Mouse (Mus musculus): ENCODE results near the gene Gm2016. TPM values are rescaled to one million over a fixed set of nuclear protein-coding genes. Genes with fewer than 3 reads are reported as not detected.

Gene Gm2016
- polyA plus RNA-seq, 1 experiment from 2014 or later = not detected

Other genes starting within 250 kb of the Gm2016 start
- gene Gm16381, start 229.5 kb upstream of the Gm2016 start, polyA plus RNA-seq (2015; fragmentation: Nextera tagmentation; extraction: Ambion mirVana) = not detected in 2 replicates
- gene Gm21319, start 98.3 kb upstream of the Gm2016 start, polyA plus RNA-seq (2015; fragmentation: Nextera tagmentation; extraction: Ambion mirVana) = not detected in 2 replicates
- gene Gm21936, start 78.6 kb upstream of the Gm2016 start, polyA plus RNA-seq (2015; fragmentation: Nextera tagmentation; extraction: Ambion mirVana) = not detected in 2 replicates
- 0.07 TPM in 1 of 2 replicates, not detected in the other for gene BB287469, start 57.5 kb upstream of the Gm2016 start, polyA plus RNA-seq (2015; fragmentation: Nextera tagmentation; extraction: Ambion mirVana)
- not detected in 2 replicates for gene Gm2001, start 31.7 kb upstream of the Gm2016 start, polyA plus RNA-seq (2015; fragmentation: Nextera tagmentation; extraction: Ambion mirVana)
- gene Gm2022, start 21.3 kb downstream of the Gm2016 start, polyA plus RNA-seq (2015; fragmentation: Nextera tagmentation; extraction: Ambion mirVana) = not detected in 2 replicates
- gene Gm2035, start 45.8 kb downstream of the Gm2016 start, polyA plus RNA-seq (2015; fragmentation: Nextera tagmentation; extraction: Ambion mirVana) = not detected in 2 replicates
- not detected in 2 replicates for gene Gm2042, start 80.0 kb downstream of the Gm2016 start, polyA plus RNA-seq (2015; fragmentation: Nextera tagmentation; extraction: Ambion mirVana)
- gene Gm2075, start 137.8 kb downstream of the Gm2016 start, polyA plus RNA-seq (2015; fragmentation: Nextera tagmentation; extraction: Ambion mirVana) = not detected in 2 replicates
- not detected in 2 replicates for gene Gm6803, start 144.7 kb downstream of the Gm2016 start, polyA plus RNA-seq (2015; fragmentation: Nextera tagmentation; extraction: Ambion mirVana)
- not detected in 2 replicates for gene Gm2056, start 152.9 kb downstream of the Gm2016 start, polyA plus RNA-seq (2015; fragmentation: Nextera tagmentation; extraction: Ambion mirVana)
- gene Gm16368, start 209.6 kb downstream of the Gm2016 start, polyA plus RNA-seq (2015; fragmentation: Nextera tagmentation; extraction: Ambion mirVana) = not detected in 2 replicates

Measured in stomach, postnatal 0 days (tissue).